Mouse (Mus musculus): ENCODE results near the gene Ifi47. TPM values are rescaled to one million over a fixed set of nuclear protein-coding genes. Genes with fewer than 3 reads are reported as not detected.
"Not testable (repeated sequence)": the region's sequence is repeated elsewhere in the genome, so short reads cannot be mapped to it uniquely, and the experiment has no call there.

Gene Ifi47
- polyA plus RNA-seq (2016; fragmentation: Nextera tagmentation; extraction: Ambion mirVana), result 0.55 and 0.68 TPM in 2 replicates

DNA sequence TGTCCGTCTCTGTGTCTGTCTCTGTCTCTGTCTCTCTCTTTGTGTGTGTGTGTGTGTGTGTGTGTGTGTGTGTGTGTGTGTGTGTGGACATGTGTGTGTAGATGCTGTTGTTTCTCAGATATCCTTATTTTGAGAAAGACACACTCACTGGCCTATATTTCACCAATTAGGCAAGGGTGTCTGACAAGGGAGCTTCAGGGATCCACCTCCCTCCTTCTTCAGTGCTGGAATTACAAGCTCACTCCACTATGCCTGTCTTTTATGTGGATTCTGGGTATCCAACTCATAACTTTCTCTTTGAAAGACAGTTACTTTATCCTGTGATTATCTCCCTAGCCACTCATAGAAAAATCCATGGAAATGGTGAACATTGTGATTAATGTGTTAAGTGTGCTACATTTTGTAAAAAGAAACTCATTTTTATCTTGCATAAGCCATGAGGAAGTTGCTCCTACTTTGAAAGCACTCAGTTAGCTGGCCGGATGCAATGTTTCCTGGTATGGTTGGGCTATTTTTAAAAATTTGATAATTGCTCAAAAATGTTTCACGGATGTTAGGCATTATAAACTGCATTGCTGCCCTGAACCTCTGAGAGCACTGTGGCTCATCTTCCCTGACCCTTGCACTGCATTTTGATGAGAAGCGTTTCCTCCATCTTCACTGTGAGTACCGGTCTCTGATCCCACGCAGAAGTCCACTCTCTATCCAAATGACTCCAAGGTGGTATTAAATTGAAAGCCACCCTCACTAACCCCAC is at the start of gene Ifi47:
Ifi47 (plus strand) TSS at position 587 of the 757 bp plus-strand sequence.
- H3K9me3 ChIP-seq (replicated peaks); H3K4me3 ChIP-seq; H3K36me3 ChIP-seq; H3K9ac ChIP-seq; H3K27ac ChIP-seq (ENCODE audit: poor library complexity, severe bottlenecking); ATAC-seq (ENCODE audit: insufficient number of reproducible peaks, low FRiP score); H3K4me1 ChIP-seq (replicated peaks); H3K4me2 ChIP-seq; H3K27me3 ChIP-seq (replicated peaks): not testable (repeated sequence)
- 61% methylated on average over 6 of the region's 6 CpGs for WGBS

DNA sequence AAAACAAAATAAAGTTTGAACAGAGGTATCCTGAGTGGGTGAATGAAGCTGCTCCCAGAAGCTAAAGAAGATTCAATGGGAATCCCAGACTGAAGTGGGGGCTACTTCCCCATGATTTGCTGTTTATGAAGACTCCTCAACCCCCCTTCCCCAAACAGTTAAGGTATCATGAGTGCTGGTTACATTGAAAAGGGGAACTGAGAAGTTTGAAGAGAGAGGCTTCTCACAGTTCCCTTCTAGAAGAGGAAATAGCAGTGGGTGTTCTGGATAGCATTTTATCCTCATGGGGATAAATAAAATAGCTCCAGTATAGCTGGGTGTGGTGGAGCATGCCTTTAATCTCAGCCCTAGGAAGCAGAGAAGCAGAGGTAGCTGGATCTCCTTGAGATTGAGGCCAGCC is 26.3 kb upstream of the Ifi47 start:
- H3K27ac ChIP-seq (ENCODE audit: poor library complexity, severe bottlenecking); H3K4me3 ChIP-seq; H3K36me3 ChIP-seq; H3K27me3 ChIP-seq (replicated peaks); H3K9me3 ChIP-seq (replicated peaks); H3K4me2 ChIP-seq; ATAC-seq (ENCODE audit: insufficient number of reproducible peaks, low FRiP score); H3K4me1 ChIP-seq (replicated peaks); H3K9ac ChIP-seq: not testable (repeated sequence)

DNA sequence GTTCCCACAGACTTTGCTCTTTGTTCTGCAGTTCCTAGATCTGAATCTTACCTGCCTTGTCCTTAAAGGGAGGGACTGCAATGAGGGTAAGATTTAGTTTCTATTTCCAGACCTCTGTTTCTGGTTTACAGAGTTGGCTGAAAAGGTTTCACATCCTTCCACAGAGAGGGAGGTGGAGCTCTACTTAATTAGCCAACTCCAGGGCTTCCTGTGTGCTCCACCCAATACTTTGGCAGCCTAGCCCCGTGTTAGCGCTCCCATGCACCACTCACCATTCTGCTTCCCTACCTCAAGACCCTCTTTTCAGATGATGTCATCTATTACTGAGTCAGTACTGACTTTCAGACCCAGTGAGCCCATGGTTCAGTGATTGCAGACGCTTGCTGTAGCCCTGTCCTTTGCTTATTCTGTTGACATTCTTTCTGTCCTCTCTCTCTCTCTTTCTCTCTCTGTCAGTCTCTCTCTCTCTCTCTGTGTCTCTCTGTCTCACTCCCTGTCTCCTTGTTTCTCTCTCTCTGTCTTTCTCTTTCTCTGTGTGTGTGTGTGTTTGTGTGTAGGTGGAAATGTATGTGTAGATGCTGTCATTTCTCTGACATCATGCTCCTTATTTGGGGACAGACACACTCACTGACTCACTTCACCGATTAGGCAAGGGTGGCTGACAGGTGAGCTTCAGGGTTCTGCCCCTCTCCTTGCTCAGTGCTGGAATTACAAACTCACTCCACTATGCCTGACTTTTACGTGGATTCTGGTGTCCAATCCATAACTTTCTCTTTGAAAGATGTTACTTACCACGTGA is 25.1 kb upstream of the Ifi47 start, which contains the start of gene 9930111J21Rik2:
9930111J21Rik2 (minus strand) TSS at position 150 of the 799 bp plus-strand sequence.
- ATAC-seq (ENCODE audit: insufficient number of reproducible peaks, low FRiP score); H3K36me3 ChIP-seq: not testable (repeated sequence)
- WGBS, result 90% methylated on average over 1 of the region's 6 CpGs

DNA sequence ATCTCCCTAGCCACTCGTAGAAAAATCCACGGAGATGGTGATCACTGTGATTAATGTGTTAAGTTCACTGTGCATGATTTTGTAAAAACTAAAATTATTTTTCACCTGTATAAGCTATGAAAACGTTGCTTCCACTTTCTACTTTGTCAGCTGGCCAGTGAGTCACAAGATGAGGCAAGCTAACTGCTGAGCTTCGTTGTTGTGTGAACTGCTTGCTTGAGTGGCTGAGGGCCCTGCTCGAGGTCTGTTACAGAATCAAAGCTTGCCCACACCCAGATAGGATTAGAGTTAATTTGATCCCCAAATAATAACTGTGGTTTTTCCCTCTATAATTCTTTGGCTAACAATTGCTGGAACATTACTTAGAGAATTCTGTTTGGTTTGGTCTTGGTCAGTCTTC is 24.5 kb upstream of the Ifi47 start:
- no CpG with 5 or more reads among the region's 5 CpGs for WGBS
- not testable (repeated sequence) for H3K36me3 ChIP-seq; H3K27me3 ChIP-seq (replicated peaks); H3K4me1 ChIP-seq (replicated peaks); ATAC-seq (ENCODE audit: insufficient number of reproducible peaks, low FRiP score); H3K9ac ChIP-seq; H3K27ac ChIP-seq (ENCODE audit: poor library complexity, severe bottlenecking); H3K9me3 ChIP-seq (replicated peaks); H3K4me3 ChIP-seq; H3K4me2 ChIP-seq

More for the DNA sequence above, 25.1 kb upstream of the Ifi47 start, which contains the start of gene 9930111J21Rik2:
- H3K4me1 ChIP-seq (replicated peaks); H3K4me3 ChIP-seq; H3K27ac ChIP-seq (ENCODE audit: poor library complexity, severe bottlenecking); H3K9me3 ChIP-seq (replicated peaks); H3K9ac ChIP-seq; H3K4me2 ChIP-seq; H3K27me3 ChIP-seq (replicated peaks): not testable (repeated sequence)

DNA sequence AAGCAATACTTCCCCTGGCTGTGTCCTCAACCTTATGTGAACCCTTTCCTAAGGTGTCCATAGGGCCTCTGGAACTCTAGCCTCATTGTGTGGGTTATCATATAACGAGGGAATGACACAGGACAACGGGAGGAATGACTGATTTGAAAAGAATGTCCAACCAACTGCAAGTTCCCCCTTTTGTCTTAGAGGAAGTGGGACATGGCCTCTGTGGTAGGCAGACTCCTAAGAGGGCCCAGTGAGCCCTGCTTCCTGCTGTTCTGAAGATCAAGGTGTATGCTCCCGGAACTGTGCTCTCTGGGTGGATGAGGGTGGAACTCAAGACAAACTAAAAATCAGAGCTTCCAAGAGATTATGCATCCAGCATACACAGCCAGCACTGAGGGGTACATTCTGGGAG is 16.3 kb upstream of the Ifi47 start:
- ATAC-seq (ENCODE audit: insufficient number of reproducible peaks, low FRiP score); H3K4me2 ChIP-seq; H3K27me3 ChIP-seq (replicated peaks); H3K9me3 ChIP-seq (replicated peaks); H3K27ac ChIP-seq (ENCODE audit: poor library complexity, severe bottlenecking); H3K36me3 ChIP-seq; H3K4me3 ChIP-seq; H3K9ac ChIP-seq; H3K4me1 ChIP-seq (replicated peaks): not testable (repeated sequence)
- 32% methylated on average over 2 of the region's 3 CpGs for WGBS

DNA sequence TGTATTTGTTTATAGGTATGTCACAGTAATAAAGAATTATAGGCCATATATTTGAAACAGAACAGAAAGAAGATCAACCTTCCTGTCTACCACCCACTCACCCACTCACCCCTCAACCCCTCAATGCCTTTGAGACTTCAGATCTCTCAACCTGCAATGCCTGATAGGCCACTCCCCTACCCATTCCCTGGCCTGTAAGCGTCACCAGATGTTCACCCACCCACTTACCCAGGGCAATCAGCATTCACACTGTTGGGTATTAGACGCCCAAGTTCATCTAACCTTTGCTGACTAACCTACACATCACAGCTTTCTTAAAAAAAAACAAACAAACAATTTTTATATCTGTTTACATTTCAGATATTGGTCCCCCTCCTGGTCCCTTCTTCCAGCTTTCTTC is 14.5 kb upstream of the Ifi47 start:
- H3K9ac ChIP-seq; H3K4me1 ChIP-seq (replicated peaks); ATAC-seq (ENCODE audit: insufficient number of reproducible peaks, low FRiP score); H3K4me2 ChIP-seq; H3K27me3 ChIP-seq (replicated peaks); H3K4me3 ChIP-seq; H3K9me3 ChIP-seq (replicated peaks); H3K27ac ChIP-seq (ENCODE audit: poor library complexity, severe bottlenecking); H3K36me3 ChIP-seq: not testable (repeated sequence)
- 59% methylated on average over 2 of the region's 2 CpGs for WGBS

DNA sequence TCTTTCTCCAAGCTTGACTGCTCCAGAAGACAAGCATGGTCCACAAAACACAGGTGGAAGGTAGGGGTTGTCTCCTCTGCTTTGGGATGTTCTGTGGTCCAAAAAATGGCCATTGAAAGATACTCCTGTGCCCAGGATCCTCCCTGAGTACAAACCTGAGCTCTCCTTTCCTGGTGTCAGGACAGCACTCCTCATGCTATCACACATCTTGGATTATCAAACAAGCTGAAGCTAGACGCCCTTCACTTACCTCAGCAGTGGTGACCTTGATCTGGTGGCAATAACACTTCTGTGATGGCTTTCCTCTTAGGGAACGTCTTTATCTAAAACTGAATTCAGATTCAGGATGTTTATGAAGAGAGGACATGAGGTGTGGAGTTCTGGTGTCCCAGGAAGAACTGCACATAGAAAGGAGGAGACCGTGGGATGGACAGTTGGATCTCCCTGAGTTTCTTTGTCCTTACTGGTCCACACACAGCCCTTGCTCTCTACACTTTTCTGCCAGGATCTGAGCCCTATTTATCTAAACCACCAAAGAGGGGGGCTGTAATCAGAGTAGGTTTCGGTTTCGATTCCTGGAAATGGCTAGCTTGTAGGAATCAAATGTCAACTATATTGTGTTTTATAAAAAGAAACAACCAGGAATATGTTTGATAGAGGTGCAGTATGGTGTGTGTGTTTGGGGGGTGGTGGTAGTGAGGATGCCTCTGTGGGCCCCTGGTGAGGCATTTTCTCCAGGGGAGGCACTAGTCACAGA is 12.5 kb upstream of the Ifi47 start, which contains the start of gene Tgtp2:
Tgtp2 (minus strand) TSS at position 494 of the 757 bp plus-strand sequence.
- not testable (repeated sequence) for H3K9ac ChIP-seq; H3K4me1 ChIP-seq (replicated peaks); H3K4me2 ChIP-seq; H3K4me3 ChIP-seq; ATAC-seq (ENCODE audit: insufficient number of reproducible peaks, low FRiP score); H3K27ac ChIP-seq (ENCODE audit: poor library complexity, severe bottlenecking); H3K27me3 ChIP-seq (replicated peaks); H3K36me3 ChIP-seq; H3K9me3 ChIP-seq (replicated peaks)
- 60% methylated on average over 5 of the region's 5 CpGs for WGBS

DNA sequence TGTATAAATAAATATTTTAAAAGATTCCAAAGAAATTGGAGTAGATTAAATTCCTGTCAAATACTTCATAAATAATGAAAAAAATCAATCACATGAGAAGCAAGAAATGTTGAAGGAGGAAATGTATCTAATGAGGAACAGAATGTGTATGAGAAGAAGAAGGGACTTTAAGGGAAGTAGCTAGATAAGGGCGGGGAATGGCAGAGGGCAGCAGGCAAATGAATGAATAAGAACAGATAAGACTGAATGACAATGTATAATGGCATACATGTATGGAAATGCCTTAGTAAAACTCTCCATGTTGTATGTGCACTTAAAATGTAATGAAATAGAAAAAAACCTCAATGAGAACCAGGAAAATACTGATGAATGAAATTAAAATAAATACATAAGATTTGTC is 8.0 kb upstream of the Ifi47 start:
- no peaks in the 10 kb centered on the region for H3K36me3 ChIP-seq
- H3K27me3 ChIP-seq (replicated peaks), result no peaks in the 10 kb centered on the region
- WGBS, result 70% methylated on average over 1 of the region's 1 CpGs
- H3K4me1 ChIP-seq (replicated peaks), result no peaks in the 10 kb centered on the region
- H3K9me3 ChIP-seq (replicated peaks), result no peaks in the 10 kb centered on the region
- H3K4me3 ChIP-seq, result no peak overlapping the region
- no peak overlapping the region for H3K27ac ChIP-seq (ENCODE audit: poor library complexity, severe bottlenecking)
- H3K9ac ChIP-seq, result no peak overlapping the region
- no peak overlapping the region for H3K4me2 ChIP-seq
- no peak for ATAC-seq (ENCODE audit: insufficient number of reproducible peaks, low FRiP score)

DNA sequence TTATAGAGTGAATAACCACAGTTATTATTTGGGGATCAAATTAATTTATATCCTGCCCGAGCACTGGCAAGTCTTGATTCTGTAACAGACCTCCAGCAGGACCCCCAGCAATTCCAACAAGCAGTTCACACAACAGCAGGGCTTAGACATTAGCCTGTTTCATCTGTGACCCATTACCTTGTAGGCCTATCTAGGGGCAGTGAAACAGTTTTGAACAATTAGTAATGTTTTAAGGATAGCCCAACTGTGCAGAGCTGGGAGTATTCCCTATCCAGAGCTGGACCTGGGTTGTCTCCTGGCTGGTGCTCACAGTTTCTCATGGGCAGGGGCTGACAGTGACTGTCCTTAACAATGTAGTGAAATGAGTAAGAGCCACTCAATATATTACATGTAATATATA is 625 bp downstream of the Ifi47 start:
- Histone ChIP-seq H3K36me3 (no peaks in the 10 kb centered on the region), H3K4me2 (no peak overlapping the region), H3K9me3 (replicated peaks) (no peaks in the 10 kb centered on the region), H3K9ac (no peak overlapping the region), H3K27ac (ENCODE audit: poor library complexity, severe bottlenecking) (no peak overlapping the region), H3K4me3 (no peak overlapping the region), H3K27me3 (replicated peaks) (no peaks in the 10 kb centered on the region), H3K4me1 (replicated peaks) (no peaks in the 10 kb centered on the region)
- ATAC-seq (ENCODE audit: insufficient number of reproducible peaks, low FRiP score), result no peak
- WGBS, result 69% methylated on average over 1 of the region's 1 CpGs

DNA sequence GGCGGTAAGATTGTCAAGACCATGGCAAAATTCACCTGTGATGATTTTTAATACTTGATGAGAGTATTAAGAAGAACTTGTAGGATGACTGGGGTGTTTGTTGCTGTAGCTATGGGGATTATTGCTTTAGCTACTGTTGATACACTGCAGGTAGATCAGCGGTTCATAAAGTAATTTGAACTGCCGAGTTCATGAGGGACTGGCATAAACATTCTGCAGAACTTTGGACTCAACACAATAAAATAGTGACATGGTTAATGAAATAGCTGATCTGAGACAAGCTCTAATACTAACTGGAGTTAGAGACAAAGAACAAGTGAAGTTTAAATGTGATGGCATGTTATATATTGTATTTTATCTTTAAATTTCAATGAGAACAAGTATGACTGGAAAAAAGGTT is 2.3 kb downstream of the Ifi47 start:
- no peak overlapping the region for H3K27ac ChIP-seq (ENCODE audit: poor library complexity, severe bottlenecking)
- H3K4me1 ChIP-seq (replicated peaks), result no peaks in the 10 kb centered on the region
- no peaks in the 10 kb centered on the region for H3K27me3 ChIP-seq (replicated peaks)
- H3K9ac ChIP-seq, result no peak overlapping the region
- H3K4me2 ChIP-seq, result no peak overlapping the region
- no peak overlapping the region for H3K4me3 ChIP-seq
- 86% methylated on average over 3 of the region's 3 CpGs for WGBS
- no peak for ATAC-seq (ENCODE audit: insufficient number of reproducible peaks, low FRiP score)
- H3K9me3 ChIP-seq (replicated peaks), result no peaks in the 10 kb centered on the region
- H3K36me3 ChIP-seq, result no peaks in the 10 kb centered on the region

DNA sequence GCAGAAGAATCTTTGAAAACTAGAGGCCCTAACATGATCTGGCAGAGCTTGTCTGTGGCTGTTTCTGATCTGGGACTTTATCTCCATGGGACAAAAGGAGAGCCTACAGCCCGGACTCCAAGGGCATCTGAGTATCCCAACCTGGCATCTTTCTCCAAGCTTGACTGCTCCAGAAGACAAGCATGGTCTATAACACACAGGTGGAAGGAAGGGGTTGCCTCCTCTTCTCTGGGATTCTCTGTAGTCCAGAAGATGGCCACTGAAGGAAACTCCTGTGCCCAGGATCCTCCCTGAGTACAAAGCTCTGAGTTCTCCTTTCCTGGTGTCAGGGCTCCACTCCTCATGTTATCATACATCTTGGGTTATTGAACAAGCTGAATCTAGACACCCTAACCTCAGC is 4.2 kb downstream of the Ifi47 start:
- 50% methylated on average over 1 of the region's 1 CpGs for WGBS
- Histone ChIP-seq H3K36me3 (no peaks in the 10 kb centered on the region), H3K9me3 (replicated peaks) (no peaks in the 10 kb centered on the region), H3K4me1 (replicated peaks) (0 out of 2 replicates have a peak, but pooled peaks cover 3% of the 10 kb centered on the region), H3K4me3 (no peak overlapping the region), H3K27me3 (replicated peaks) (no peaks in the 10 kb centered on the region), H3K27ac (ENCODE audit: poor library complexity, severe bottlenecking) (no peak overlapping the region), H3K9ac (no peak overlapping the region), H3K4me2 (no peak overlapping the region)
- no peak for ATAC-seq (ENCODE audit: insufficient number of reproducible peaks, low FRiP score)
